ENCODE assay signal across 21 mouse cellular contexts in the genomic region with DNA sequence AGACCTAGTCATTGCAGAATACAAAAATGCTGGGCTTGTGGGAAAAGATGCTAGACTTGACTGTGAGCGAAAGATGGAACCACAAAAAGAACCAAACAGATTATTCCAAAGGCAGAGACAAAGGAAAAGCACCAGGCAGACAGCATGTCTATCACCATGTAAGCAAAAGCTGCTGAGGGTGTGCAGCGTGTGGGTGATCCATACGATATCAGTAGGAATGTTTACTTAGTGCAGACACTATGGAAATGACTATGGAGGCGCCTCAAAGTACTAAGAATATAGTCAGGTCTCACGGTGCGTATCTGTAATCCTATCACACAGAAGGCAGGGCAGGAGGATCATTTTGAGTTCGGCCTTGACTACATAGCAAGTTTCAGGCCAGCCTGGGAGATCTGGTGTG. TPM values are rescaled to one million over a fixed set of nuclear protein-coding genes. Genes with fewer than 3 reads are reported as not detected.
A peak's percentile ranks its signal among the peaks of the same experiment; 100 is the strongest.
DNase-seq lines count a peak whose midpoint lies in the region; TF ChIP-seq lines count a peak whose summit lies in the region.
"Had no signal": no experiment of that assay in that cellular context is flagged by ENCODE, and none has a peak within 500 bp of the region (broad histone marks: within the 10 kb centered on the region; RNA-seq: fewer than 3 reads in every experiment).

No protein-coding gene starts in this region.

- 81% methylated on average over 7 of the region's 7 CpGs for WGBS in heart, adult 2 months
- WGBS in heart, embryonic 10.5 days, result 76% methylated on average over 7 of the region's 7 CpGs

- no peak for DNase-seq in heart, adult 2 months
- DNase-seq in heart, embryonic 10.5 days (ENCODE audit: low spot score), result no peak
- no peak for DNase-seq in left cerebral cortex, adult 2 months (ENCODE audit: extremely low spot score in 1 of 2, low spot score in 2 of 2)
- DNase-seq in left cerebral cortex, postnatal 10 days (ENCODE audit: extremely low spot score in 1 of 2, low spot score in 2 of 2), result no peak
- DNase-seq in brain, adult 2 months (ENCODE audit: low read depth, low spot score), result peak; percentile 71
- DNase-seq in right cerebral cortex, postnatal 36 days (ENCODE audit: low spot score in 2 of 2), result peak; percentile 21 to 32
- DNase-seq: adrenal gland, postnatal 25 days; B cell, adult 2 months; cerebellum, adult 2 months; gastrocnemius, postnatal 36 days; kidney, adult 8-10 months; kidney, postnatal 10 days; layer of hippocampus, adult 9-11 months had no signal

- TF ChIP-seq EP300 in heart, adult 2 months (IDR thresholded peaks at IDR 0.05; ENCODE audit: insufficient read depth, low read depth, low read length), result no peak

- no peaks in the 10 kb centered on the region for H3K9me3 ChIP-seq in heart, embryonic 10.5 days
- H3K9me3 ChIP-seq: hindbrain, embryonic 13.5 days; limb, embryonic 13.5 days; lung, embryonic 15.5 days; midbrain, embryonic 10.5 days; midbrain, embryonic 15.5 days; neural tube, embryonic 15.5 days had no signal

- intact Hi-C loops in heart, adult 2 months (cut with DNase I), result no loop called here
- intact Hi-C loops in left cerebral cortex, adult 2 months (cut with DNase I), result no loop called here
- intact Hi-C loops in left cerebral cortex, postnatal 10 days (cut with DNase I), result no loop called here

- H3K79me2 ChIP-seq in heart, adult 2 months (replicated peaks; ENCODE audit: control insufficient read depth, insufficient read depth, low read length), result no peaks in the 10 kb centered on the region

- H3K27me3 ChIP-seq in heart, adult 2 months (ENCODE audit: control insufficient read depth, insufficient read depth, low read length), result no peaks in the 10 kb centered on the region
- no peaks in the 10 kb centered on the region for H3K27me3 ChIP-seq in heart, embryonic 10.5 days (ENCODE audit: insufficient read depth, poor library complexity, severe bottlenecking)
- H3K27me3 ChIP-seq: hindbrain, embryonic 13.5 days; limb, embryonic 13.5 days; lung, embryonic 15.5 days; midbrain, embryonic 15.5 days; neural tube, embryonic 15.5 days had no signal

- no peak for TF ChIP-seq CTCF in heart, adult 2 months (IDR thresholded peaks at IDR 0.05)
- no peak for TF ChIP-seq CTCF in left cerebral cortex, adult 2 months (IDR thresholded peaks at IDR 0.05)

- no peak for TF ChIP-seq POLR2A in heart, adult 2 months (IDR thresholded peaks at IDR 0.05; ENCODE audit: insufficient read depth, low read depth, low read length)

- no peak overlapping the region for H3K4me3 ChIP-seq in heart, adult 2 months
- H3K4me3 ChIP-seq in heart, embryonic 10.5 days, result no peak overlapping the region
- no peak overlapping the region for H3K4me3 ChIP-seq in left cerebral cortex, adult 2 months
- H3K4me3 ChIP-seq: erythroblast, embryonic 14.5 days; hindbrain, embryonic 13.5 days; limb, embryonic 13.5 days; lung, embryonic 15.5 days; midbrain, embryonic 10.5 days; midbrain, embryonic 15.5 days; neural tube, embryonic 15.5 days had no signal

- peak overlapping the region; percentile 57 for H3K27ac ChIP-seq in heart, adult 2 months
- no peak overlapping the region for H3K27ac ChIP-seq in heart, embryonic 10.5 days
- peak overlapping the region; percentile 56; the same call in 1 of the 2 replicates for H3K27ac ChIP-seq in left cerebral cortex, adult 2 months
- H3K27ac ChIP-seq: hindbrain, embryonic 13.5 days; limb, embryonic 13.5 days; lung, embryonic 15.5 days; midbrain, embryonic 10.5 days; midbrain, embryonic 15.5 days; neural tube, embryonic 15.5 days; stomach, postnatal 0 days had no signal

- H3K4me1 ChIP-seq in heart, adult 2 months (ENCODE audit: control insufficient read depth, insufficient read depth, low read length), result peaks cover 6% of the 10 kb centered on the region
- H3K4me1 ChIP-seq in heart, embryonic 10.5 days, result no peaks in the 10 kb centered on the region
- H3K4me1 ChIP-seq: limb, embryonic 13.5 days; lung, embryonic 15.5 days; midbrain, embryonic 15.5 days; neural tube, embryonic 15.5 days had no signal

- no peak overlapping the region for H3K9ac ChIP-seq in heart, adult 2 months (ENCODE audit: low read depth, low read length)
- H3K9ac ChIP-seq: hindbrain, embryonic 13.5 days; limb, embryonic 13.5 days; lung, embryonic 15.5 days; midbrain, embryonic 15.5 days; neural tube, embryonic 15.5 days had no signal

- H3K36me3 ChIP-seq in heart, adult 2 months (ENCODE audit: control insufficient read depth, insufficient read depth, low read length), result peaks cover 5% of the 10 kb centered on the region; the same call in 1 of the 2 replicates
- H3K36me3 ChIP-seq in heart, embryonic 10.5 days, result peaks cover 3% of the 10 kb centered on the region; the same call in 1 of the 2 replicates
- H3K36me3 ChIP-seq: hindbrain, embryonic 13.5 days; lung, embryonic 15.5 days; midbrain, embryonic 15.5 days; neural tube, embryonic 15.5 days had no signal

RNA-seq across cellular contexts. Expression of a gene that starts 21.0 kb away (rescaled TPM):
- total RNA-seq in heart, adult 2 months (2021), result 1 to 10 TPM; 4.8 to 5.0 TPM
- polyA plus RNA-seq in heart, adult 2 months (2012; rRNA removed), result 1.00 and 1.6 TPM in 2 replicates
- 8.4 and 11.7 TPM in 2 replicates for polyA plus RNA-seq in heart, embryonic 10.5 days (2016; fragmentation: Nextera tagmentation; extraction: Ambion mirVana)
- 1 to 10 TPM; 6.8 to 7.8 TPM for total RNA-seq in left cerebral cortex, adult 2 months (2021)
- 1 to 10 TPM; 8.7 to 9.8 TPM for total RNA-seq in left cerebral cortex, postnatal 10 days (2021)

RNA-seq across cellular contexts. Expression of a gene that starts 21.2 kb away (rescaled TPM):
- total RNA-seq in heart, adult 2 months (2021), result 10 to 100 TPM; 47.8 to 54.5 TPM
- polyA plus RNA-seq in heart, adult 2 months (2012; rRNA removed), result 33.1 and 33.9 TPM in 2 replicates
- polyA plus RNA-seq in heart, embryonic 10.5 days (2016; fragmentation: Nextera tagmentation; extraction: Ambion mirVana), result 53.1 and 62.3 TPM in 2 replicates
- total RNA-seq in left cerebral cortex, adult 2 months (2021), result 100 to 1,000 TPM; 505 to 574 TPM
- 100 to 1,000 TPM; 327 to 329 TPM for total RNA-seq in left cerebral cortex, postnatal 10 days (2021)

Comparison
In these comparisons a context has a peak if more than half of its experiments do, and no peak if none do; other contexts are left out.
1. DNase-seq: peak in brain, adult 2 months (single experiment) and right cerebral cortex, postnatal 36 days (2 of 2); none in heart, adult 2 months (0 of 2), heart, embryonic 10.5 days (single experiment), left cerebral cortex, adult 2 months (0 of 2) and left cerebral cortex, postnatal 10 days (0 of 2).
2. RNA of a gene that starts 21.2 kb away (total RNA-seq): 505 to 574 TPM in left cerebral cortex, adult 2 months and 327 to 329 TPM in left cerebral cortex, postnatal 10 days; 47.8 to 54.5 TPM in heart, adult 2 months; every median in the first group is over 4 times any median in the second.